Mouse (Mus musculus): ENCODE measurements at regions not wholly inside any gene's neighbourhood (a gene's known extent, or its start where the extent isn't known, plus 50 kb on each side); places are given as distances from the start of the nearest gene placed in this dataset.
A peak's percentile ranks its signal among the peaks of the same experiment; 100 is the strongest.

GRCm38 (mm10) chr5:72245382-72245781 lies 77.4 kb upstream of the Commd8 start:
- Histone ChIP-seq H3K4me3 (ENCODE audit: low read depth, low read length) (no peak overlapping the region), H3K27ac (ENCODE audit: low read depth, low read length) (no peak overlapping the region), H3K9me3 (replicated peaks; ENCODE audit: control insufficient read depth, low read length) (no peaks in the 10 kb centered on the region), H3K36me3 (ENCODE audit: control insufficient read depth, insufficient read depth, low read length) (no peaks in the 10 kb centered on the region), H3K4me1 (ENCODE audit: control insufficient read depth, insufficient read depth, low read length) (no peaks in the 10 kb centered on the region), H3K27me3 (ENCODE audit: control insufficient read depth, insufficient read depth, low read length) (no peaks in the 10 kb centered on the region), H3K9ac (ENCODE audit: low read depth, low read length) (no peak overlapping the region), H3K4me2 (no peak overlapping the region)
- 83% methylated on average over 5 of the region's 5 CpGs for WGBS (ENCODE audit: insufficient replicate concordance)
- no peak for ATAC-seq (replicated peaks; ENCODE audit: insufficient number of reproducible peaks, low FRiP score, low TSS enrichment)

GRCm38 (mm10) chr5:72244134-72244533 lies 76.1 kb upstream of the Commd8 start:
- H3K9ac ChIP-seq (ENCODE audit: low read depth, low read length), result no peak overlapping the region

GRCm38 (mm10) chr5:72242981-72243380 lies 75.0 kb upstream of the Commd8 start:
- H3K9me3 ChIP-seq (replicated peaks; ENCODE audit: control insufficient read depth, low read length), result no peaks in the 10 kb centered on the region
- 75% methylated on average over 3 of the region's 3 CpGs for WGBS (ENCODE audit: insufficient replicate concordance)
- ATAC-seq (replicated peaks; ENCODE audit: insufficient number of reproducible peaks, low FRiP score, low TSS enrichment), result no peak

More at GRCm38 (mm10) chr5:72244134-72244533, 76.1 kb upstream of the Commd8 start:
- Histone ChIP-seq H3K27ac (ENCODE audit: low read depth, low read length) (no peak overlapping the region), H3K36me3 (ENCODE audit: control insufficient read depth, insufficient read depth, low read length) (no peaks in the 10 kb centered on the region), H3K27me3 (ENCODE audit: control insufficient read depth, insufficient read depth, low read length) (no peaks in the 10 kb centered on the region), H3K9me3 (replicated peaks; ENCODE audit: control insufficient read depth, low read length) (no peaks in the 10 kb centered on the region), H3K4me3 (ENCODE audit: low read depth, low read length) (no peak overlapping the region), H3K4me1 (ENCODE audit: control insufficient read depth, insufficient read depth, low read length) (no peaks in the 10 kb centered on the region), H3K4me2 (no peak overlapping the region)
- WGBS (ENCODE audit: insufficient replicate concordance), result 81% methylated on average over 3 of the region's 3 CpGs
- no peak for ATAC-seq (replicated peaks; ENCODE audit: insufficient number of reproducible peaks, low FRiP score, low TSS enrichment)

GRCm38 (mm10) chr5:72241451-72241850 lies 73.5 kb upstream of the Commd8 start:
- no peak for ATAC-seq (replicated peaks; ENCODE audit: insufficient number of reproducible peaks, low FRiP score, low TSS enrichment)
- H3K9me3 ChIP-seq (replicated peaks; ENCODE audit: control insufficient read depth, low read length), result no peaks in the 10 kb centered on the region
- no peak overlapping the region for H3K9ac ChIP-seq (ENCODE audit: low read depth, low read length)
- no peak overlapping the region for H3K27ac ChIP-seq (ENCODE audit: low read depth, low read length)
- H3K4me1 ChIP-seq (ENCODE audit: control insufficient read depth, insufficient read depth, low read length), result no peaks in the 10 kb centered on the region
- no peak overlapping the region for H3K4me3 ChIP-seq (ENCODE audit: low read depth, low read length)
- H3K36me3 ChIP-seq (ENCODE audit: control insufficient read depth, insufficient read depth, low read length), result no peaks in the 10 kb centered on the region
- no peaks in the 10 kb centered on the region for H3K27me3 ChIP-seq (ENCODE audit: control insufficient read depth, insufficient read depth, low read length)
- 85% methylated on average over 3 of the region's 3 CpGs for WGBS (ENCODE audit: insufficient replicate concordance)
- no peak overlapping the region for H3K4me2 ChIP-seq

More at GRCm38 (mm10) chr5:72242981-72243380, 75.0 kb upstream of the Commd8 start:
- Histone ChIP-seq H3K4me1 (ENCODE audit: control insufficient read depth, insufficient read depth, low read length) (no peaks in the 10 kb centered on the region), H3K4me3 (ENCODE audit: low read depth, low read length) (no peak overlapping the region), H3K36me3 (ENCODE audit: control insufficient read depth, insufficient read depth, low read length) (no peaks in the 10 kb centered on the region), H3K9ac (ENCODE audit: low read depth, low read length) (no peak overlapping the region), H3K27me3 (ENCODE audit: control insufficient read depth, insufficient read depth, low read length) (no peaks in the 10 kb centered on the region), H3K27ac (ENCODE audit: low read depth, low read length) (no peak overlapping the region), H3K4me2 (no peak overlapping the region)

- no peak overlapping the region for H3K9ac ChIP-seq (ENCODE audit: low read depth, low read length)
- H3K9me3 ChIP-seq (replicated peaks; ENCODE audit: control insufficient read depth, low read length), result no peaks in the 10 kb centered on the region
- H3K4me2 ChIP-seq, result no peak overlapping the region
- no peak overlapping the region for H3K27ac ChIP-seq (ENCODE audit: low read depth, low read length)
- WGBS (ENCODE audit: insufficient replicate concordance), result 92% methylated on average over 7 of the region's 7 CpGs
- no peaks in the 10 kb centered on the region for H3K27me3 ChIP-seq (ENCODE audit: control insufficient read depth, insufficient read depth, low read length)
- no peak overlapping the region for H3K4me3 ChIP-seq (ENCODE audit: low read depth, low read length)
- H3K4me1 ChIP-seq (ENCODE audit: control insufficient read depth, insufficient read depth, low read length), result no peaks in the 10 kb centered on the region
- no peak for ATAC-seq (replicated peaks; ENCODE audit: insufficient number of reproducible peaks, low FRiP score, low TSS enrichment)
- H3K36me3 ChIP-seq (ENCODE audit: control insufficient read depth, insufficient read depth, low read length), result no peaks in the 10 kb centered on the region
These were observed 72.3 kb upstream of the Commd8 start for GRCm38 (mm10) chr5:72240271-72240670.

- H3K4me1 ChIP-seq (ENCODE audit: control insufficient read depth, insufficient read depth, low read length), result peaks cover 11% of the 10 kb centered on the region
- no peaks in the 10 kb centered on the region for H3K27me3 ChIP-seq (ENCODE audit: control insufficient read depth, insufficient read depth, low read length)
- ATAC-seq (replicated peaks; ENCODE audit: insufficient number of reproducible peaks, low FRiP score, low TSS enrichment), result no peak
- H3K36me3 ChIP-seq (ENCODE audit: control insufficient read depth, insufficient read depth, low read length), result no peaks in the 10 kb centered on the region
- H3K4me3 ChIP-seq (ENCODE audit: low read depth, low read length), result no peak overlapping the region
- no peak overlapping the region for H3K4me2 ChIP-seq
- no peaks in the 10 kb centered on the region for H3K9me3 ChIP-seq (replicated peaks; ENCODE audit: control insufficient read depth, low read length)
- no peak overlapping the region for H3K27ac ChIP-seq (ENCODE audit: low read depth, low read length)
- H3K9ac ChIP-seq (ENCODE audit: low read depth, low read length), result no peak overlapping the region
- 88% methylated on average over 5 of the region's 5 CpGs for WGBS (ENCODE audit: insufficient replicate concordance)
These were observed 59.0 kb upstream of the Commd8 start for GRCm38 (mm10) chr5:72227002-72227401.

- Histone ChIP-seq H3K4me3 (ENCODE audit: low read depth, low read length) (no peak overlapping the region), H3K4me2 (no peak overlapping the region; the same call in 1 of the 2 replicates), H3K36me3 (ENCODE audit: control insufficient read depth, insufficient read depth, low read length) (no peaks in the 10 kb centered on the region), H3K27me3 (ENCODE audit: control insufficient read depth, insufficient read depth, low read length) (no peaks in the 10 kb centered on the region), H3K9ac (ENCODE audit: low read depth, low read length) (no peak overlapping the region), H3K9me3 (replicated peaks; ENCODE audit: control insufficient read depth, low read length) (no peaks in the 10 kb centered on the region), H3K27ac (ENCODE audit: low read depth, low read length) (no peak overlapping the region), H3K4me1 (ENCODE audit: control insufficient read depth, insufficient read depth, low read length) (peaks cover 11% of the 10 kb centered on the region)
- WGBS (ENCODE audit: insufficient replicate concordance), result 70% methylated on average over 13 of the region's 13 CpGs
- ATAC-seq (replicated peaks; ENCODE audit: insufficient number of reproducible peaks, low FRiP score, low TSS enrichment), result no peak
These were observed 57.7 kb upstream of the Commd8 start for GRCm38 (mm10) chr5:72225576-72226298.

- no peaks in the 10 kb centered on the region for H3K9me3 ChIP-seq (replicated peaks; ENCODE audit: control insufficient read depth, low read length)
- H3K4me2 ChIP-seq, result peak overlapping the region; percentile 45
- H3K4me1 ChIP-seq (ENCODE audit: control insufficient read depth, insufficient read depth, low read length), result peaks cover 11% of the 10 kb centered on the region
- no peak overlapping the region; the same call in 1 of the 2 replicates for H3K27ac ChIP-seq (ENCODE audit: low read depth, low read length)
- H3K36me3 ChIP-seq (ENCODE audit: control insufficient read depth, insufficient read depth, low read length), result no peaks in the 10 kb centered on the region
- H3K9ac ChIP-seq (ENCODE audit: low read depth, low read length), result no peak overlapping the region
- WGBS (ENCODE audit: insufficient replicate concordance), result 35% methylated on average over 7 of the region's 7 CpGs
- 0 out of 2 replicates have a peak, but pooled peaks have one; percentile 62 for ATAC-seq (replicated peaks; ENCODE audit: insufficient number of reproducible peaks, low FRiP score, low TSS enrichment)
- no peak overlapping the region for H3K4me3 ChIP-seq (ENCODE audit: low read depth, low read length)
- H3K27me3 ChIP-seq (ENCODE audit: control insufficient read depth, insufficient read depth, low read length), result no peaks in the 10 kb centered on the region
These were observed 57.1 kb upstream of the Commd8 start for GRCm38 (mm10) chr5:72225056-72225455.

- Histone ChIP-seq H3K36me3 (ENCODE audit: control insufficient read depth, insufficient read depth, low read length) (no peaks in the 10 kb centered on the region), H3K4me3 (ENCODE audit: low read depth, low read length) (no peak overlapping the region), H3K9ac (ENCODE audit: low read depth, low read length) (no peak overlapping the region), H3K4me2 (peak overlapping the region; percentile 45), H3K4me1 (ENCODE audit: control insufficient read depth, insufficient read depth, low read length) (peaks cover 11% of the 10 kb centered on the region), H3K27me3 (ENCODE audit: control insufficient read depth, insufficient read depth, low read length) (no peaks in the 10 kb centered on the region), H3K27ac (ENCODE audit: low read depth, low read length) (0 out of 2 replicates have a peak overlapping the region, but pooled peaks have one; percentile 29), H3K9me3 (replicated peaks; ENCODE audit: control insufficient read depth, low read length) (no peaks in the 10 kb centered on the region)
- no peak; the same call in 1 of the 2 replicates for ATAC-seq (replicated peaks; ENCODE audit: insufficient number of reproducible peaks, low FRiP score, low TSS enrichment)
- 35% methylated on average over 6 of the region's 6 CpGs for whole genome bisulfite sequencing (ENCODE audit: insufficient replicate concordance)
These were observed 56.6 kb upstream of the Commd8 start for GRCm38 (mm10) chr5:72224551-72224966.
